Mouse (Mus musculus) lung, embryonic 16.5 days (tissue): ENCODE results near the gene Gba. TPM values are rescaled to one million over a fixed set of nuclear protein-coding genes. Genes with fewer than 3 reads are reported as not detected.
"Not testable (repeated sequence)": the region's sequence is repeated elsewhere in the genome, so short reads cannot be mapped to it uniquely, and the experiment has no call there.

Experiments used
- ATAC-seq: fragments of 200-750 bp; cut with Nextera tagmentation; 2 replicates; pipeline ENCODE4 v1.8.0; 2017; ENCODE audit warnings: low read depth, mild to moderate bottlenecking, moderate library complexity
- H3K27ac ChIP-seq: fragments of 300-500 bp; sonication (generic); 2 replicates; pipeline ENCODE4 v1.5.1; 2014; ENCODE audit warnings: mild to moderate bottlenecking, control low read depth, low read length
- H3K27me3 ChIP-seq: fragments of 300-500 bp; sonication (generic); 2 replicates; pipeline ENCODE4 v1.6.1; 2014; ENCODE audit warnings: low read depth, low read length, mixed read lengths; ENCODE audit not compliant: control insufficient read depth, insufficient read depth
- H3K36me3 ChIP-seq: fragments of 300-500 bp; sonication (generic); 2 replicates; pipeline ENCODE4 v1.6.1; 2014; ENCODE audit warnings: low read length; ENCODE audit not compliant: control insufficient read depth, insufficient read depth
- H3K4me1 ChIP-seq: fragments of 300-500 bp; sonication (generic); replicated peaks from 2 replicates; pipeline ENCODE4 v1.6.1; 2014; ENCODE audit warnings: low read length, mixed read lengths; ENCODE audit not compliant: control insufficient read depth, insufficient read depth
- H3K4me2 ChIP-seq: fragments of 300-500 bp; sonication (generic); 2 replicates; pipeline ENCODE4 v1.6.1; 2014; ENCODE audit warnings: low read depth, low read length, control low read depth
- H3K4me3 ChIP-seq: fragments of 300-500 bp; sonication (generic); 2 replicates; pipeline ENCODE4 v1.5.1; 2014; ENCODE audit warnings: mild to moderate bottlenecking, low read length, control low read depth
- H3K9ac ChIP-seq: fragments of 300-500 bp; sonication (generic); 2 replicates; pipeline ENCODE4 v1.6.1; 2014; ENCODE audit warnings: low read length, control low read depth
- H3K9me3 ChIP-seq: fragments of 300-500 bp; sonication (generic); 2 replicates; pipeline ENCODE4 v1.6.1; 2016; ENCODE audit warnings: low read length; ENCODE audit not compliant: control insufficient read depth
- WGBS: fragments of 180-500 bp; shearing (Covaris S2); extraction: QIAGEN DNeasy Blood & Tissue Kit; methylation state at CpG from one replicate; pipeline ENCODE4 v1.1.7; 2014; 5-methylcytosine and 5-hydroxymethylcytosine counted together
- polyA plus RNA-seq: library from polyadenylated mRNA; unstranded; fragments of >200 nt; fragmentation: Nextera tagmentation; extraction: Ambion mirVana; gene quantifications from 2 replicates; pipeline ENCODE4 v1.2.1, GENCODE M21; 2015

The Gba gene
- 46.4 and 47.1 TPM in 2 replicates for polyA plus RNA-seq

GRCm38 (mm10) chr3:89202253-89203141 lies at the start of gene Gba:
Gba (plus strand) TSS chr3:89202928.
- Histone ChIP-seq H3K4me2 (peak within 1 kb of the TSS; percentile 82), H3K27ac (0 out of 2 replicates have a peak within 1 kb of the TSS, but pooled peaks have one; percentile 3), H3K9me3 (no peaks in the 10 kb centered on the region), H3K36me3 (no peaks in the 10 kb centered on the region; the same call in 1 of the 2 replicates), H3K27me3 (no peaks in the 10 kb centered on the region), H3K9ac (peak within 1 kb of the TSS; percentile 73), H3K4me3 (peak within 1 kb of the TSS; percentile 60), H3K4me1 (peaks cover 4% of the 10 kb centered on the region)
- WGBS = 21% methylated on average over 13 of the region's 13 CpGs
- peak; percentile 91 for ATAC-seq

GRCm38 (mm10) chr3:89156951-89157350 lies 45.8 kb upstream of the Gba start:
- no peak for ATAC-seq
- H3K4me3 ChIP-seq = no peak overlapping the region
- WGBS = 83% methylated on average over 8 of the region's 8 CpGs
- no peak overlapping the region for H3K9ac ChIP-seq
- no peak overlapping the region for H3K27ac ChIP-seq
- no peaks in the 10 kb centered on the region for H3K9me3 ChIP-seq
- H3K4me2 ChIP-seq = no peak overlapping the region
- H3K27me3 ChIP-seq = peaks cover 2% of the 10 kb centered on the region; the same call in 1 of the 2 replicates
- H3K36me3 ChIP-seq = no peaks in the 10 kb centered on the region
- peaks cover 12% of the 10 kb centered on the region for H3K4me1 ChIP-seq

GRCm38 (mm10) chr3:89158651-89159050 lies 44.1 kb upstream of the Gba start:
- H3K9ac ChIP-seq = no peak overlapping the region
- H3K9me3 ChIP-seq = no peaks in the 10 kb centered on the region
- no peak overlapping the region for H3K4me3 ChIP-seq
- H3K36me3 ChIP-seq = no peaks in the 10 kb centered on the region
- H3K27ac ChIP-seq = no peak overlapping the region
- 16% methylated on average over 7 of the region's 7 CpGs for WGBS
- no peak overlapping the region for H3K4me2 ChIP-seq
- ATAC-seq = no peak
- H3K4me1 ChIP-seq = peaks cover 12% of the 10 kb centered on the region
- H3K27me3 ChIP-seq = peaks cover 2% of the 10 kb centered on the region; the same call in 1 of the 2 replicates

- peak; percentile 44; the same call in 1 of the 2 replicates for ATAC-seq
- no peaks in the 10 kb centered on the region for H3K9me3 ChIP-seq
- H3K9ac ChIP-seq = no peak overlapping the region
- 2% methylated on average over 13 of the region's 13 CpGs for WGBS
- H3K4me1 ChIP-seq = peaks cover 16% of the 10 kb centered on the region
- peaks cover 2% of the 10 kb centered on the region; the same call in 1 of the 2 replicates for H3K27me3 ChIP-seq
- peak overlapping the region; percentile 99 for H3K4me2 ChIP-seq
- no peak overlapping the region for H3K27ac ChIP-seq
- H3K36me3 ChIP-seq = no peaks in the 10 kb centered on the region
- H3K4me3 ChIP-seq = peak overlapping the region; percentile 64
Observed at GRCm38 (mm10) chr3:89159211-89159610, 43.5 kb upstream of the Gba start.

GRCm38 (mm10) chr3:89159616-89160344 lies 42.9 kb upstream of the Gba start, which contains the start of gene Hcn3:
Hcn3 (minus strand) TSS chr3:89160196.
- Histone ChIP-seq H3K27ac (no peak within 1 kb of the TSS), H3K4me1 (peaks cover 16% of the 10 kb centered on the region), H3K4me2 (peak within 1 kb of the TSS; percentile 99), H3K4me3 (peak within 1 kb of the TSS; percentile 64), H3K9me3 (no peaks in the 10 kb centered on the region), H3K36me3 (no peaks in the 10 kb centered on the region), H3K9ac (peak within 1 kb of the TSS; percentile 62), H3K27me3 (peaks cover 2% of the 10 kb centered on the region; the same call in 1 of the 2 replicates)
- ATAC-seq = peak; percentile 75
- under 1% methylated on average over 37 of the region's 66 CpGs for WGBS

DNA sequence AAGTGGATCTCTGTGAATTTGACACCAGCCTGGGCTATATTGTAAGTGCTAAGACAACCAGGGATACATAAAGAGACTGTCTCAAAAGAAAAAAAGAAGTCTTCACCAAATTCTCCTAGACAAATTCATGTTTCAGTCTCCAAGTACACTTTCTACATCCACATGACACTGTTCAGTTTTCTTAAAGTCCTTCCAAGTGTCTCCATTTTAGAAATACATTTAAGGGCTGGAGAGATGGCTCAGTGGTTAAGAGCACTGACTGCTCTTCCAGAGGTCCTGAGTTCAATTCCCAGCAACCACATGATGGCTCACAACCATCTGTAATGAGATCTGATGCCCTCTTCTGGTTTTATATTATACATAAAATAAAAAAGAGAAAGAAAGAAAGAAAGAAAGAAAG lies 41.5 kb upstream of the Gba start:
- not testable (repeated sequence) for H3K4me3 ChIP-seq, H3K9ac ChIP-seq, H3K9me3 ChIP-seq, ATAC-seq, H3K27me3 ChIP-seq, H3K4me2 ChIP-seq, H3K36me3 ChIP-seq, H3K27ac ChIP-seq
- H3K4me1 ChIP-seq = peaks cover 25% of the 10 kb centered on the region

- H3K4me1 ChIP-seq = peaks cover 28% of the 10 kb centered on the region
- H3K9ac ChIP-seq = no peak overlapping the region
- no peak overlapping the region for H3K27ac ChIP-seq
- no peak overlapping the region for H3K4me3 ChIP-seq
- H3K27me3 ChIP-seq = peaks cover 2% of the 10 kb centered on the region; the same call in 1 of the 2 replicates
- no peaks in the 10 kb centered on the region for H3K9me3 ChIP-seq
- WGBS = 63% methylated on average over 4 of the region's 4 CpGs
- H3K36me3 ChIP-seq = no peaks in the 10 kb centered on the region
- H3K4me2 ChIP-seq = no peak overlapping the region
- no peak for ATAC-seq
Observed at GRCm38 (mm10) chr3:89161786-89162185, 40.9 kb upstream of the Gba start.

DNA sequence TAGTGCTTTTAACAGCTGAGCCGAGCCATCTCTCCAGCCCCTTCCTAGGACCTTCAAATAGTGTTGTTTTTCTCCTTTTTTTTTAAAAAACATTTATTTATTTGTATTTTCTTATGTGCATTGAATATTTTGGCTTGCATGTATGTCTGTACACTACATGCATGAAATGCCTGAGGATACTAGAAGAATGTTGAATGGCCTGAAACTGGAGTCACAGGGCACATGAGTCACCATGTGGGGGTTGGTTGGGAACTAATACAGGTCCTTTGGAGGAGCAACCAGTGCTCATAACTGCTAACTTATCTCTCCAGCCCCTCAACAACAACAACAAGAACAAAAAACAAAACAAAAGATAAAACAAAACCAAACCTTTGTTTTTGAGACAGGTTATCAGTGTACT lies 39.6 kb upstream of the Gba start:
- no peak for ATAC-seq
- no peak overlapping the region for H3K4me3 ChIP-seq
- WGBS = 76% methylated on average over 1 of the region's 1 CpGs
- no peaks in the 10 kb centered on the region for H3K9me3 ChIP-seq
- H3K4me2 ChIP-seq = no peak overlapping the region
- H3K36me3 ChIP-seq = 0 out of 2 replicates have a peak, but pooled peaks cover 2% of the 10 kb centered on the region
- peaks cover 2% of the 10 kb centered on the region; the same call in 1 of the 2 replicates for H3K27me3 ChIP-seq
- no peak overlapping the region for H3K9ac ChIP-seq
- peaks cover 28% of the 10 kb centered on the region for H3K4me1 ChIP-seq
- no peak overlapping the region for H3K27ac ChIP-seq
